Mouse (Mus musculus) myocyte (in vitro differentiated cells): ENCODE measurements around the gene Tcf7l1. TPM values are rescaled to one million over a fixed set of nuclear protein-coding genes. Genes with fewer than 3 reads are reported as not detected.

Experiments used
- H3K27me3 ChIP-seq: one replicate; pipeline ENCODE4 v1.6.1; 2011; ENCODE audit not compliant: control insufficient read depth, insufficient read depth, insufficient read length
- H3K36me3 ChIP-seq: one replicate; pipeline ENCODE4 v1.6.1; 2011; ENCODE audit not compliant: control insufficient read depth, insufficient read depth
- H3K4me2 ChIP-seq: one replicate; pipeline ENCODE4 v1.6.1; 2011; ENCODE audit warnings: low read depth, control low read depth
- H3K4me3 ChIP-seq: one replicate; pipeline ENCODE4 v1.5.1; 2011; ENCODE audit warnings: mild to moderate bottlenecking, control low read depth, moderate library complexity
- H3K79me2 ChIP-seq: one replicate; pipeline ENCODE4 v1.6.1; 2011; ENCODE audit not compliant: control insufficient read depth, insufficient read depth
- H3ac ChIP-seq: one replicate; pipeline ENCODE4 v1.6.1; 2011; ENCODE audit not compliant: control insufficient read depth, insufficient read length
- CEBPB ChIP-seq: IDR thresholded peaks from 2 replicates; pipeline ENCODE4 v1.6.1; 2011; ENCODE audit warnings: mild to moderate bottlenecking, moderate library complexity; ENCODE audit not compliant: poor library complexity, insufficient read depth, severe bottlenecking
- E2F4 ChIP-seq: IDR thresholded peaks from one replicate; pipeline ENCODE4 v1.6.1; 2011; ENCODE audit warnings: mild to moderate bottlenecking, control low read depth, moderate library complexity; ENCODE audit not compliant: insufficient read depth
- MAX ChIP-seq: IDR thresholded peaks from one replicate; pipeline ENCODE4 v1.6.1; 2011; ENCODE audit warnings: low read depth, mild to moderate bottlenecking, control low read depth
- MYOD1 ChIP-seq, 3 experiments: IDR thresholded peaks; one replicate each; pipeline ENCODE4 v1.6.1; 2011; ENCODE audit warnings: control low read depth in 2 of 3, low read depth in 2 of 3, mild to moderate bottlenecking in 2 of 3, moderate library complexity in 1 of 3; ENCODE audit not compliant: insufficient read length in 2 of 3, control insufficient read depth in 1 of 3
- MYOG ChIP-seq, 3 experiments: IDR thresholded peaks; one replicate each; pipeline ENCODE4 v1.6.1; 2011; ENCODE audit warnings: control low read depth in 2 of 3, low read depth in 2 of 3, mild to moderate bottlenecking in 2 of 3; ENCODE audit not compliant: insufficient read length in 2 of 3, control insufficient read depth in 1 of 3, insufficient read depth in 1 of 3
- POLR2A ChIP-seq: IDR thresholded peaks from one replicate; pipeline ENCODE4 v1.6.1; 2011; ENCODE audit warnings: low read depth, mild to moderate bottlenecking, control low read depth, moderate library complexity; ENCODE audit not compliant: insufficient read length
- POLR2AphosphoS2 ChIP-seq: IDR thresholded peaks from one replicate; pipeline ENCODE4 v1.6.1; 2011; ENCODE audit warnings: low read depth, control low read depth; ENCODE audit not compliant: insufficient read length
- REST ChIP-seq: IDR thresholded peaks from one replicate; pipeline ENCODE4 v1.6.1; 2011; ENCODE audit warnings: mild to moderate bottlenecking, control low read depth, moderate library complexity; ENCODE audit not compliant: insufficient read depth, insufficient read length
- SRF ChIP-seq: IDR thresholded peaks from one replicate; pipeline ENCODE4 v1.6.1; 2011; ENCODE audit warnings: low read depth; ENCODE audit not compliant: control insufficient read depth, insufficient read length
- TCF12 ChIP-seq: IDR thresholded peaks from one replicate; pipeline ENCODE4 v1.6.1; 2011; ENCODE audit warnings: mild to moderate bottlenecking, control low read depth; ENCODE audit not compliant: poor library complexity, insufficient read depth, severe bottlenecking
- TCF3 ChIP-seq: IDR thresholded peaks from one replicate; pipeline ENCODE4 v1.6.1; 2011; ENCODE audit warnings: low read depth, control low read depth; ENCODE audit not compliant: insufficient read length
- USF1 ChIP-seq: IDR thresholded peaks from one replicate; pipeline ENCODE4 v1.6.1; 2011; ENCODE audit warnings: low read depth, mild to moderate bottlenecking, control low read depth, moderate library complexity
- polyA plus RNA-seq: library from polyadenylated mRNA; unstranded; fragments of >200 nt; fragmentation: generic; extraction: Trizol; gene quantifications from one replicate; pipeline ENCODE4 v1.2.1, GENCODE M21; 2012; ENCODE audit warnings: missing spikeins

The Tcf7l1 gene
- polyA plus RNA-seq, 1 experiment: 13.3 TPM

GRCm38 (mm10) chr6:72694791-72695204 is 94.3 kb downstream of the Tcf7l1 start:
- no peak for TF ChIP-seq REST
- H3K79me2 ChIP-seq: peaks cover 16% of the 10 kb centered on the region
- no peaks in the 10 kb centered on the region for H3K36me3 ChIP-seq
- H3K4me2 ChIP-seq: no peak overlapping the region
- H3K27me3 ChIP-seq: no peaks in the 10 kb centered on the region
- no peak overlapping the region for H3K4me3 ChIP-seq
- H3ac ChIP-seq: no peak overlapping the region

GRCm38 (mm10) chr6:72694047-72694790 is 94.8 kb downstream of the Tcf7l1 start:
- Histone ChIP-seq H3K4me3 (no peak overlapping the region), H3ac (no peak overlapping the region), H3K36me3 (no peaks in the 10 kb centered on the region), H3K27me3 (no peaks in the 10 kb centered on the region), H3K4me2 (no peak overlapping the region), H3K79me2 (peaks cover 16% of the 10 kb centered on the region)
- no peak for TF ChIP-seq TCF12
- no peak for TF ChIP-seq TCF3
- no peak for TF ChIP-seq POLR2AphosphoS2
- TF ChIP-seq REST: no peak
- no peak for TF ChIP-seq SRF
- no peak for TF ChIP-seq E2F4
- TF ChIP-seq MYOD1 (IDR thresholded peaks at IDR 0.05; ENCODE audit: control insufficient read depth in 1 of 3, insufficient read length in 2 of 3, low read depth in 2 of 3): no peak
- no peak for TF ChIP-seq CEBPB
- no peak for TF ChIP-seq POLR2A
- TF ChIP-seq MYOG (IDR thresholded peaks at IDR 0.05; ENCODE audit: control insufficient read depth in 1 of 3, insufficient read depth in 1 of 3, insufficient read length in 2 of 3, low read depth in 2 of 3): no peak
- no peak for TF ChIP-seq MAX
- no peak for TF ChIP-seq USF1

- H3K36me3 ChIP-seq: no peaks in the 10 kb centered on the region
- TF ChIP-seq MYOD1 (IDR thresholded peaks at IDR 0.05; ENCODE audit: control insufficient read depth in 1 of 3, insufficient read length in 2 of 3, low read depth in 2 of 3) (no peak), SRF (no peak), MAX (no peak), REST (no peak), USF1 (no peak), MYOG (IDR thresholded peaks at IDR 0.05; ENCODE audit: control insufficient read depth in 1 of 3, insufficient read depth in 1 of 3, insufficient read length in 2 of 3, low read depth in 2 of 3) (no peak), TCF3 (no peak), POLR2AphosphoS2 (no peak), CEBPB (no peak), POLR2A (no peak), E2F4 (no peak), TCF12 (no peak)
- no peaks in the 10 kb centered on the region for H3K27me3 ChIP-seq
- no peak overlapping the region for H3K4me3 ChIP-seq
- no peak overlapping the region for H3K4me2 ChIP-seq
- peaks cover 19% of the 10 kb centered on the region for H3K79me2 ChIP-seq
- H3ac ChIP-seq: no peak overlapping the region
These were observed 96.6 kb downstream of the Tcf7l1 start for GRCm38 (mm10) chr6:72692469-72692868.

DNA sequence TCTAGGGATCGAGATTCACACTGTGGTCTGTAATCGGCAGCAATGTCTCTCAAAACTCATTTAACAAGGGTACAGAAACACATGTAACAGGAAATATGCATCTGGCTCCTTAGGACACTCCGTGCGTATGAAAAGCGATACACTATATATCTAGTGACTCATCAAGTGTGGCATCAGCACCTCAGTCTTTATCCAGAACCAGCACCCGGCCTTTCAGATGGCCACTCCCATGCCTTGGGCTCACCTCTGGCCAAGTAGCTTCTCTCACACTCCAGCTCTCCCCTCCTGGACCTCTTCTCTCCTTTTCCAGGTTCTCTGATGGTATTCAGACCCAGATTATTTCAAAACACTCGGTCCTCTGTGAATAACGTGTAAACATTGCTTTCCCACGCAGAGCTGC is 97.5 kb downstream of the Tcf7l1 start:
- Histone ChIP-seq H3K36me3 (no peaks in the 10 kb centered on the region), H3K27me3 (no peaks in the 10 kb centered on the region), H3K4me3 (no peak overlapping the region), H3ac (no peak overlapping the region), H3K79me2 (peaks cover 19% of the 10 kb centered on the region), H3K4me2 (peak overlapping the region; percentile 42)
- TF ChIP-seq MYOG (IDR thresholded peaks at IDR 0.05; ENCODE audit: control insufficient read depth in 1 of 3, insufficient read depth in 1 of 3, insufficient read length in 2 of 3, low read depth in 2 of 3) (no peak), POLR2AphosphoS2 (no peak), CEBPB (no peak), E2F4 (no peak), MYOD1 (IDR thresholded peaks at IDR 0.05; ENCODE audit: control insufficient read depth in 1 of 3, insufficient read length in 2 of 3, low read depth in 2 of 3) (no peak), MAX (no peak), SRF (no peak), POLR2A (no peak), TCF12 (no peak), TCF3 (no peak), USF1 (no peak), REST (no peak)

GRCm38 (mm10) chr6:72690595-72690994 is 98.5 kb downstream of the Tcf7l1 start:
- Histone ChIP-seq H3K27me3 (no peaks in the 10 kb centered on the region), H3K79me2 (peaks cover 19% of the 10 kb centered on the region), H3K4me3 (no peak overlapping the region), H3K36me3 (no peaks in the 10 kb centered on the region), H3ac (no peak overlapping the region), H3K4me2 (no peak overlapping the region)
- TF ChIP-seq MYOD1 (IDR thresholded peaks at IDR 0.05; ENCODE audit: control insufficient read depth in 1 of 3, insufficient read length in 2 of 3, low read depth in 2 of 3) (no peak), TCF3 (no peak), CEBPB (no peak), POLR2A (no peak), REST (no peak), SRF (no peak), MAX (no peak), MYOG (IDR thresholded peaks at IDR 0.05; ENCODE audit: control insufficient read depth in 1 of 3, insufficient read depth in 1 of 3, insufficient read length in 2 of 3, low read depth in 2 of 3) (no peak), USF1 (no peak), POLR2AphosphoS2 (no peak), TCF12 (no peak), E2F4 (no peak)
